Mouse (Mus musculus) small intestine, adult 2 months (tissue): ENCODE data around the gene Msmp. TPM values are rescaled to one million over a fixed set of nuclear protein-coding genes. Genes with fewer than 3 reads are reported as not detected.

Source experiments
- H3K27ac ChIP-seq: fragments of 200-500 bp; 2 replicates; pipeline ENCODE4 v1.5.1; 2012; ENCODE audit warnings: low read depth, low read length, control low read depth, inconsistent platforms; ENCODE audit not compliant: insufficient read depth
- H3K27me3 ChIP-seq: fragments of 200-500 bp; 2 replicates; pipeline ENCODE4 v1.6.1; 2012; ENCODE audit warnings: mild to moderate bottlenecking, moderate library complexity, low read length, inconsistent platforms; ENCODE audit not compliant: control insufficient read depth, insufficient read depth
- H3K36me3 ChIP-seq: fragments of 200-500 bp; 2 replicates; pipeline ENCODE4 v1.6.1; 2012; ENCODE audit warnings: mild to moderate bottlenecking, low read length, control low read depth, inconsistent platforms; ENCODE audit not compliant: control insufficient read depth, insufficient read depth
- H3K4me1 ChIP-seq: fragments of 200-500 bp; 2 replicates; pipeline ENCODE4 v1.6.1; 2012; ENCODE audit warnings: low read length, inconsistent platforms, mixed read lengths; ENCODE audit not compliant: control insufficient read depth, insufficient read depth, insufficient read length
- H3K4me3 ChIP-seq: fragments of 200-500 bp; 2 replicates; pipeline ENCODE4 v1.5.1; 2012; ENCODE audit warnings: low read depth, mild to moderate bottlenecking, control low read depth, inconsistent platforms, low read length, moderate library complexity
- CTCF ChIP-seq: fragments of 200-500 bp; IDR thresholded peaks from 2 replicates; pipeline ENCODE4 v1.5.1; 2012; ENCODE audit warnings: low read depth, mild to moderate bottlenecking, control low read depth, inconsistent platforms, low read length, moderate library complexity, mixed read lengths; ENCODE audit not compliant: insufficient replicate concordance, insufficient read length; ENCODE audit errors: extremely low read depth
- POLR2A ChIP-seq: fragments of 200-500 bp; IDR thresholded peaks from 2 replicates; pipeline ENCODE4 v1.6.1; 2012; ENCODE audit warnings: low read depth, mild to moderate bottlenecking, control low read depth, inconsistent platforms, low read length, moderate library complexity
- WGBS: fragments of 180-500 bp; shearing (Covaris S2); methylation state at CpG from one replicate; pipeline ENCODE4 v1.1.7; 2018; 5-methylcytosine and 5-hydroxymethylcytosine counted together
- polyA plus RNA-seq: library from polyadenylated mRNA; depleted of rRNA; stranded (reverse); fragments of >200 nt; gene quantifications from 2 replicates; pipeline ENCODE4 v1.2.3, GENCODE M21; 2012

The Msmp gene
- polyA plus RNA-seq, 1 experiment: not detected

DNA sequence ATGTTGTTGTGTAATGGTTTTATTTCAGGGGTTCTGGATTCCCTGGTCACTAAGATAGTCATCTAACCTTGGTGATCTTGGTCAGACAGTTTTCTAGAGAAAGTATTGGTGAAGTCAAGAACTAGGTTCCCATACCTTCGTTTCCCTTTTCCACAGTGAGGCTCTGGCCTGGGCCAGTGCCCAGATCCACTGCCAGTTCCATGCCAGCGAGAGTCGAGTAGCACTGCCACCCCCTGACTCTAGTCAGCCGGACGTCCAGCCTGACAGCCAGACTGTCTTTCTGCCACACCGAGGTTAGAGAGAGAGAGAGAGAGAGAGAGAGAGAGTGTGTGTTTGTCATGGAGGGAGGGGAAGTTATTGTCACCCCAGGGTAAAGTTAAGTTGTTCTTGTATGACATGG is 4.6 kb downstream of the Msmp start:
- no peak overlapping the region for H3K4me3 ChIP-seq

DNA sequence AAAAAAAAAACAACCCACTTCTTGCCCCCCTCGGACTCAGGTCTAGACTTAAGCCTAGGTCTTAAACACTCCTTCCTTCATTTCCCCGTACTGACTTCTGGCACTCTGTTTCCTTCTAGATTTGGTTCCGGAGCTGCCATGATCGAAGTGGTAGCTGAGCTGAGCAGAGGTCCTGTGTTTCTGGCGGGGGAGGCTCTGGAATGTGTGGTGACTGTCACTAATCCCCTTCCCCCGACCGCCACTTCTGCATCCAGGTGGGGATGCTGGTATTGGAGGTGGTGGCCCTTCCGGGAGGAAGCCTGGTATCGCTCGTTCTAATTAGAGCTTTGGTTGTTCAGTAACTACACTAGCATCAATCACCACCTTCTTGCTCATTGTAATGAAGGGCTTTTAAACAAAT is 5.0 kb downstream of the Msmp start:
- Histone ChIP-seq H3K27me3 (no peaks in the 10 kb centered on the region), H3K4me3 (peak overlapping the region; percentile 85), H3K4me1 (peaks cover 16% of the 10 kb centered on the region), H3K27ac (no peak overlapping the region), H3K36me3 (peaks cover 30% of the 10 kb centered on the region)
- 3% methylated on average over 10 of the region's 10 CpGs for WGBS
- no peak for TF ChIP-seq POLR2A

More for the DNA sequence above, 4.6 kb downstream of the Msmp start:
- Histone ChIP-seq H3K27me3 (no peaks in the 10 kb centered on the region), H3K27ac (no peak overlapping the region), H3K36me3 (peaks cover 30% of the 10 kb centered on the region), H3K4me1 (peaks cover 16% of the 10 kb centered on the region)
- TF ChIP-seq CTCF: no peak
- no peak for TF ChIP-seq POLR2A
- 72% methylated on average over 6 of the region's 6 CpGs for WGBS

GRCm38 (mm10) chr4:43578376-43579204 is 5.7 kb downstream of the Msmp start, which contains the start of the genes Rgp1 and Gba2:
Gene Rgp1 (plus strand): TSS chr4:43578715.
Gene Gba2 (minus strand): TSS chr4:43578873.
- WGBS: under 1% methylated on average over 76 of the region's 76 CpGs
- peak; percentile 90 for TF ChIP-seq POLR2A
- TF ChIP-seq CTCF: no peak
- no peaks in the 10 kb centered on the region for H3K27me3 ChIP-seq
- H3K36me3 ChIP-seq: peaks cover 30% of the 10 kb centered on the region
- H3K27ac ChIP-seq: peak within 1 kb of the TSS; percentile 58
- H3K4me1 ChIP-seq: peaks cover 16% of the 10 kb centered on the region
- peak within 1 kb of the TSS; percentile 85 for H3K4me3 ChIP-seq

DNA sequence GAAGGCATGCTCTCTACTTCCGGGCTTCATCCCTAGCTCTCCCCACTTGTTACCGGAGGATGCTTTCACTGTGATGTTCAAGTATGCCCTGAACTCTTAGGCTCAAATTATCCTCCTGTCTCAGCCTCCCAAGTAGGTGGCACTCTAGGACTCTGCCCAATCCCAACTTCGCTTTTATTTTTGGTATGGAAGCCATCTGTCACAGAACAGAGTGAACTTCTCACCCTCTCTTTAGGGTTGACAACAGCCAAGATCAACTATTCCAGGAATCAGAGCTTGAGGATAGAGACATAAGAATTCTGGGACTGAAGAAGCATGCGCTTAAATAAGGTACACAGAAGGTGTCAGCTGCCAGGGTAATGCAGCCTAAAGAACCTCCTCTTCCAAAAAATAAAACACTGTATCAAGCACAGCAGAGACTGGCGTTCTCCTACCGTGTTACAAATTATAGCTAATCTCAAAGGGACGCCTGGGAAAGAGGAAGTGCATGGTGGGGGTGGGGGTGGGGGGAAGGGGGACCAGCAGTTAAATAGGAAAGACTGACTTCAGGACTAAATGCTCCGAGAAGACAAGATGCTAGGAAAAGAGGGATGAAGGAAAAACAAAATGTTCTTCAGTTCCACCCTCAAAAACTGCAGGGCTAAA is 6.9 kb downstream of the Msmp start:
- H3K4me3 ChIP-seq: peak overlapping the region; percentile 85
- H3K27ac ChIP-seq: no peak overlapping the region
- peaks cover 16% of the 10 kb centered on the region for H3K4me1 ChIP-seq
- TF ChIP-seq CTCF (no peak), POLR2A (no peak)
- peaks cover 21% of the 10 kb centered on the region for H3K36me3 ChIP-seq
- no peaks in the 10 kb centered on the region for H3K27me3 ChIP-seq
- 42% methylated on average over 8 of the region's 8 CpGs for WGBS

GRCm38 (mm10) chr4:43575356-43575755 is 8.9 kb downstream of the Msmp start:
- Histone ChIP-seq H3K4me3 (no peak overlapping the region), H3K27ac (no peak overlapping the region), H3K27me3 (no peaks in the 10 kb centered on the region), H3K4me1 (peaks cover 16% of the 10 kb centered on the region), H3K36me3 (peaks cover 10% of the 10 kb centered on the region)
- WGBS: 31% methylated on average over 2 of the region's 2 CpGs
- no peak for TF ChIP-seq POLR2A
- TF ChIP-seq CTCF: no peak

GRCm38 (mm10) chr4:43573561-43573960 is 10.7 kb downstream of the Msmp start:
- Histone ChIP-seq H3K36me3 (peaks cover 24% of the 10 kb centered on the region), H3K27me3 (no peaks in the 10 kb centered on the region), H3K27ac (no peak overlapping the region), H3K4me1 (peaks cover 14% of the 10 kb centered on the region), H3K4me3 (no peak overlapping the region)
- TF ChIP-seq POLR2A (no peak), CTCF (no peak)
- WGBS: 87% methylated on average over 4 of the region's 4 CpGs

- H3K36me3 ChIP-seq: peaks cover 43% of the 10 kb centered on the region
- no peaks in the 10 kb centered on the region for H3K27me3 ChIP-seq
- peaks cover 7% of the 10 kb centered on the region; the same call in 1 of the 2 replicates for H3K4me1 ChIP-seq
- TF ChIP-seq CTCF: no peak
- no peak for TF ChIP-seq POLR2A
- no peak overlapping the region for H3K4me3 ChIP-seq
- 76% methylated on average over 6 of the region's 6 CpGs for WGBS
- H3K27ac ChIP-seq: no peak overlapping the region
Observed at GRCm38 (mm10) chr4:43571395-43572045, 12.8 kb downstream of the Msmp start.
